Mouse (Mus musculus) layer of hippocampus, adult 9-11 months (tissue): Measurements from ENCODE around the gene Trak2.
"Not testable (repeated sequence)": the region's sequence is repeated elsewhere in the genome, so short reads cannot be mapped to it uniquely, and the experiment has no call there.

Experiments
- DNase-seq: peaks from one replicate; pipeline ENCODE4 v3.0.0; 2022

Trak2 gene

GRCm38 (mm10) chr1:58953686-58954434 is 19.4 kb downstream of the Trak2 start:
- DNase-seq, result no peak

- DNase-seq, result no peak
These were observed 20.2 kb downstream of the Trak2 start for GRCm38 (mm10) chr1:58952997-58953396.

GRCm38 (mm10) chr1:58952526-58952925 is 20.7 kb downstream of the Trak2 start:
- no peak for DNase-seq

GRCm38 (mm10) chr1:58951841-58952240 is 21.4 kb downstream of the Trak2 start:
- DNase-seq, result no peak

- DNase-seq, result no peak
These were observed 22.2 kb downstream of the Trak2 start for GRCm38 (mm10) chr1:58950899-58951648.

- DNase-seq, result no peak
These were observed 23.6 kb downstream of the Trak2 start for GRCm38 (mm10) chr1:58949561-58950106.

GRCm38 (mm10) chr1:58946718-58947117 is 26.5 kb downstream of the Trak2 start:
- no peak for DNase-seq

- no peak for DNase-seq
These were observed 27.1 kb downstream of the Trak2 start for GRCm38 (mm10) chr1:58945960-58946670.

- DNase-seq, result no peak
These were observed 27.7 kb downstream of the Trak2 start for GRCm38 (mm10) chr1:58945523-58945922.

- DNase-seq, result no peak
These were observed 35.6 kb downstream of the Trak2 start for GRCm38 (mm10) chr1:58937606-58938099.

GRCm38 (mm10) chr1:58936746-58937605 is 36.3 kb downstream of the Trak2 start:
- DNase-seq, result no peak

GRCm38 (mm10) chr1:58926664-58927063 is 46.6 kb downstream of the Trak2 start:
- no peak for DNase-seq

GRCm38 (mm10) chr1:58917566-58917965 is 55.7 kb downstream of the Trak2 start:
- no peak for DNase-seq

GRCm38 (mm10) chr1:58909636-58910272 is 63.5 kb downstream of the Trak2 start:
- no peak for DNase-seq

- DNase-seq, result no peak
These were observed 69.5 kb downstream of the Trak2 start for GRCm38 (mm10) chr1:58903681-58904080.

GRCm38 (mm10) chr1:58897561-58897960 is 75.7 kb downstream of the Trak2 start:
- DNase-seq, result peak; percentile 31

- DNase-seq, result not testable (repeated sequence)
These were observed 80.8 kb downstream of the Trak2 start for GRCm38 (mm10) chr1:58892386-58892785.

- DNase-seq, result not testable (repeated sequence)
These were observed 81.6 kb downstream of the Trak2 start for GRCm38 (mm10) chr1:58891481-58892170.

GRCm38 (mm10) chr1:58890697-58891290 is 82.4 kb downstream of the Trak2 start:
- DNase-seq, result not testable (repeated sequence)

GRCm38 (mm10) chr1:58889826-58890546 is 83.2 kb downstream of the Trak2 start:
- DNase-seq, result peak; percentile 11
